Mouse (Mus musculus) heart, embryonic 16.5 days (tissue): Measurements from ENCODE around the gene Gnai3. TPM values are rescaled to one million over a fixed set of nuclear protein-coding genes. Genes with fewer than 3 reads are reported as not detected.

Experiments
- ATAC-seq: fragments of 200-750 bp; cut with Nextera tagmentation; replicated peaks from 2 replicates; pipeline ENCODE4 v1.8.0; 2017; ENCODE audit warnings: moderate number of reproducible peaks; ENCODE audit not compliant: insufficient read depth, low FRiP score; ENCODE audit errors: extremely low read depth
- H3K27ac ChIP-seq: fragments of 300-500 bp; sonication (generic); 2 replicates; pipeline ENCODE4 v1.5.1; 2014; ENCODE audit warnings: mild to moderate bottlenecking, low read length, control low read depth, moderate library complexity
- H3K27me3 ChIP-seq: fragments of 300-500 bp; sonication (generic); 2 replicates; pipeline ENCODE4 v1.6.1; 2014; ENCODE audit warnings: low read length, mixed read lengths; ENCODE audit not compliant: control insufficient read depth, insufficient read depth
- H3K36me3 ChIP-seq: fragments of 300-500 bp; sonication (generic); 2 replicates; pipeline ENCODE4 v1.6.1; 2014; ENCODE audit not compliant: control insufficient read depth, insufficient read depth
- H3K4me1 ChIP-seq: fragments of 300-500 bp; sonication (generic); 2 replicates; pipeline ENCODE4 v1.6.1; 2014; ENCODE audit warnings: low read length, mixed read lengths; ENCODE audit not compliant: control insufficient read depth, insufficient read depth
- H3K4me2 ChIP-seq: fragments of 300-500 bp; sonication (generic); 2 replicates; pipeline ENCODE4 v1.6.1; 2014; ENCODE audit warnings: low read depth, mild to moderate bottlenecking, control low read depth, low read length
- H3K4me3 ChIP-seq: fragments of 300-500 bp; sonication (generic); 2 replicates; pipeline ENCODE4 v1.5.1; 2014; ENCODE audit warnings: mild to moderate bottlenecking, control low read depth, low read length
- H3K9ac ChIP-seq: fragments of 300-500 bp; sonication (generic); 2 replicates; pipeline ENCODE4 v1.6.1; 2014; ENCODE audit warnings: low read length, control low read depth
- H3K9me3 ChIP-seq: fragments of 300-500 bp; sonication (generic); replicated peaks from 2 replicates; pipeline ENCODE4 v1.6.1; 2016; ENCODE audit warnings: low read length; ENCODE audit not compliant: control insufficient read depth
- WGBS: fragments of 180-500 bp; shearing (Covaris S2); extraction: QIAGEN DNeasy Blood & Tissue Kit; methylation state at CpG from one replicate; pipeline ENCODE4 v1.1.7; 2014; 5-methylcytosine and 5-hydroxymethylcytosine counted together
- polyA plus RNA-seq: library from polyadenylated mRNA; unstranded; fragments of >200 nt; fragmentation: Nextera tagmentation; extraction: Ambion mirVana; gene quantifications from 2 replicates; pipeline ENCODE4 v1.2.1, GENCODE M21; 2015

Gnai3 gene
- 77.0 and 85.5 TPM in 2 replicates for polyA plus RNA-seq

GRCm38 (mm10) chr3:108145534-108146445 lies at the start of gene Gnai3:
TSS of gene Gnai3 (minus strand) at chr3:108146146.
- Histone ChIP-seq H3K27ac (peak within 1 kb of the TSS; percentile 95), H3K4me1 (peaks cover 25% of the 10 kb centered on the region), H3K27me3 (no peaks in the 10 kb centered on the region), H3K9me3 (no peaks in the 10 kb centered on the region), H3K4me2 (peak within 1 kb of the TSS; percentile 79), H3K9ac (peak within 1 kb of the TSS; percentile 82), H3K4me3 (peak within 1 kb of the TSS; percentile 78), H3K36me3 (no peaks in the 10 kb centered on the region)
- under 1% methylated on average over 63 of the region's 63 CpGs for WGBS
- peak; percentile 92 for ATAC-seq

GRCm38 (mm10) chr3:108195287-108195686 lies 49.3 kb upstream of the Gnai3 start:
- H3K4me3 ChIP-seq: no peak overlapping the region
- H3K36me3 ChIP-seq: 0 out of 2 replicates have a peak, but pooled peaks cover 4% of the 10 kb centered on the region
- no peaks in the 10 kb centered on the region for H3K9me3 ChIP-seq
- H3K4me1 ChIP-seq: peaks cover 22% of the 10 kb centered on the region
- no peak overlapping the region for H3K4me2 ChIP-seq
- no peaks in the 10 kb centered on the region for H3K27me3 ChIP-seq
- ATAC-seq: no peak
- H3K9ac ChIP-seq: no peak overlapping the region
- WGBS: 83% methylated on average over 4 of the region's 4 CpGs
- no peak overlapping the region for H3K27ac ChIP-seq

DNA sequence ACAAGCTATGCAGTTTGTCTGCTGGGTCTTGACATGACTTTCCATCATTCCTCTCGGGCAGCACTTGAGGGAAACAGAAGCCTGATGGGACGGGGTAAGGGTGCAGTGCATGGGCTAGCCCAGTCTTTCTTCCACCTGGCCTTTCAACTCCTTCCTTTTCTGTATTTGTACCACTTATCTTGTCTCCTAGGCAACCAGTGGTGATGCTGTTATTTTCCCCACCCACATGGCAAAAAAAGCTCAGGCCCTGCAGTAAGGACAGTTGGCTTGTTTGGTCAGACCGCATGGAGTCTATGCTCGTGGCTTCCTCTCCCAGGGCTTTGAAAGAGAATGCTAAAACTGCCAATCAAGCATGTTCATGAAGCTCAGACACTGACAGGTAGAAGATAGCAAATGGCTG lies 47.7 kb upstream of the Gnai3 start:
- peaks cover 24% of the 10 kb centered on the region for H3K4me1 ChIP-seq
- ATAC-seq: no peak

DNA sequence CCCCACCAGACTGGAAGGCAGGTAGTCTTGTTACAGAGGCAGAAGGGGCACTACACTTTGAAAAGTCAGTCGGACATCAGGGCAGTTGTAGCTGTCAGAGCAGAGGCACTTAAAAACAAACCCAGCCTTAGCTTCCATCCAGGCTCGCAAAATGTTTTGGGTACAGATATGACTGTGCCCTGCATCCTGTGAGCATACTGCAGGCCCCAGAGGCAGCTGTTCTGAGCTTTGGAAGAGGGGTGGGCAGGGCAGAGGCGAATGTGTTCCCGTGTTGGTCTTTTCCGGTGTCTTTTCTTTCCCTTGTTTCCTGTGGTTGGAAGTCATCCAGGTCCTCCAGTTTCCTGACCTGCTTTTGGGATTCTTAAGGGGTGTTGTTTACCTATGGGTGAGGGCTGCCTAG lies 44.0 kb upstream of the Gnai3 start:
- Histone ChIP-seq H3K27ac (no peak overlapping the region), H3K4me3 (no peak overlapping the region), H3K9ac (no peak overlapping the region), H3K27me3 (no peaks in the 10 kb centered on the region; the same call in 1 of the 2 replicates), H3K36me3 (no peaks in the 10 kb centered on the region), H3K4me2 (no peak overlapping the region), H3K4me1 (peaks cover 9% of the 10 kb centered on the region; the same call in 1 of the 2 replicates), H3K9me3 (no peaks in the 10 kb centered on the region)
- WGBS: 45% methylated on average over 5 of the region's 5 CpGs
- no peak for ATAC-seq

More for the DNA sequence above, 47.7 kb upstream of the Gnai3 start:
- no peak overlapping the region for H3K4me2 ChIP-seq
- H3K36me3 ChIP-seq: no peaks in the 10 kb centered on the region
- no peaks in the 10 kb centered on the region for H3K9me3 ChIP-seq
- no peak overlapping the region for H3K4me3 ChIP-seq
- WGBS: 60% methylated on average over 4 of the region's 4 CpGs
- H3K27ac ChIP-seq: no peak overlapping the region
- H3K9ac ChIP-seq: no peak overlapping the region
- H3K27me3 ChIP-seq: no peaks in the 10 kb centered on the region

- Histone ChIP-seq H3K4me2 (no peak overlapping the region), H3K27ac (no peak overlapping the region), H3K27me3 (no peaks in the 10 kb centered on the region; the same call in 1 of the 2 replicates), H3K9ac (no peak overlapping the region), H3K4me3 (no peak overlapping the region), H3K4me1 (peaks cover 8% of the 10 kb centered on the region; the same call in 1 of the 2 replicates), H3K36me3 (no peaks in the 10 kb centered on the region), H3K9me3 (no peaks in the 10 kb centered on the region)
- no peak for ATAC-seq
- WGBS: 72% methylated on average over 9 of the region's 9 CpGs
These were observed 43.0 kb upstream of the Gnai3 start for GRCm38 (mm10) chr3:108188716-108189490.

DNA sequence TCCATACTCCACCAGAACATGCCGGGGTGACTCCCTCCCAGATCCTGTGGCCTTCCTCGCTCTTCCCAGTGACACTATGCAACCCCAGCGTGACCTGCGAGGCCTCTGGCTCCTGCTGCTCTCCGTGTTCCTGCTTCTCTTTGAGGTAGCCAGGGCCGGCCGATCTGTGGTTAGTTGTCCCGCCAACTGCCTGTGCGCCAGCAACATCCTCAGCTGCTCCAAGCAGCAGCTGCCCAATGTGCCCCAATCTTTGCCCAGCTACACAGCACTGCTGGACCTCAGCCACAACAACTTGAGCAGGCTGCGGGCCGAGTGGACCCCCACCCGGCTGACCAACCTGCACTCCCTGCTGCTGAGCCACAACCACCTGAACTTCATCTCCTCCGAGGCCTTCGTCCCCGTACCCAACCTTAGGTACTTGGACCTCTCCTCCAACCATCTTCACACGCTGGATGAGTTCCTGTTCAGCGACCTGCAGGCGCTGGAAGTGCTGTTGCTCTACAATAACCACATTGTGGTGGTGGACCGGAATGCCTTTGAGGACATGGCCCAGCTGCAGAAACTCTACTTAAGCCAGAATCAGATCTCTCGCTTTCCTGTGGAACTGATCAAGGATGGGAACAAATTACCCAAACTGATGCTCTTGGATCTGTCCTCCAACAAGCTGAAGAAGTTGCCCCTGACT lies 41.3 kb upstream of the Gnai3 start:
- Histone ChIP-seq H3K9ac (no peak overlapping the region), H3K4me3 (peak overlapping the region; percentile 62), H3K27ac (no peak overlapping the region), H3K36me3 (no peaks in the 10 kb centered on the region), H3K9me3 (no peaks in the 10 kb centered on the region), H3K27me3 (no peaks in the 10 kb centered on the region; the same call in 1 of the 2 replicates), H3K4me1 (0 out of 2 replicates have a peak, but pooled peaks cover 6% of the 10 kb centered on the region), H3K4me2 (peak overlapping the region; percentile 83)
- 72% methylated on average over 20 of the region's 20 CpGs for WGBS
- ATAC-seq: no peak

DNA sequence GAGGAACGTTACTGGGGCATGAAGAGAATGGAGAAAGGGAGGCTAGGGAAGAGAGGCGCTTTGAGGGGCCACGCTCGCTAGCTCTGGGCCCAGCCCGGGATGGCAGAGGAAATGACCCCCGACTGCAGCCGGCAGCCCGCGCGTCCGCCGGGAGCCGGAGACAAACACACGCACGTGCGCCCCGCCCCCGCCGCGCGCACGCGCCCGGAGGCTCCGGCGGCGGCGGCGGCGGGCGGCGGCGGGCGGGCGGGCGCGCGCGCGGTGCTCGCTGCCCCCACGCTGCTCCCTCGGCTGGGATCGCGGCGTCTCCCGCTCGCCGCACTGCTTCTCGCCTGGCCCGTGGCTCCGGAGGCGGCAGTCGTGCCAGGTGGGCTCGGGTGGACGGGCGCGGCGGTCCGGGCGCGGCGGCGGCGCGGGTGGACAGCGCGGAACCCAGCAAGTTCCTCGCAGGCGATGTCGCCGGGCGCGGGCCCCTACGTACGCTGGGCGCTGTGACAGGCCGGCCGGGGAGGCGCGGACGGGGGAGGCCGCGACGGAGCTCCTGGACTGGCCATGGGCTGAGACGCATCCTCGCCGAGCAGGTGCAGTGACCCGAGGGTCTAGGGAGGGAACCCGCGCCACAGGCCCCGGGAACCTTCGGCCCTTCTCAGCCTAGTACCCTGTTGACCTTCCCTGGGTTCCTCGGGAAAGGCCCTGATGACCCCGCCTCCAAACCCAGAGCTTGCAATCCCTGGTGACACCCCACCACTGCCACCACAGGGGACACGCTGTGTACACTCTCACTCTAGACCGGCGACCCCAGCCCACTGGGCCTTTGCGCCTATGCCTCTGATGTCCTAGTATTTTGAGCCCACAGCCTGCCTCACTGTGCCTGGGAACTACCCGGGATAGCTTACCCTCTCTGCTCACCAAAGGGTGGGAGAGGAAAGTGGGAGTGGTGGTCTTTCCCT lies 40.4 kb upstream of the Gnai3 start, which contains the start of gene Amigo1:
TSS of gene Amigo1 (plus strand) at position 238 of the 950 bp plus-strand sequence.
- WGBS: 2% methylated on average over 87 of the region's 100 CpGs
- Histone ChIP-seq H3K9me3 (no peaks in the 10 kb centered on the region), H3K4me3 (peak within 1 kb of the TSS; percentile 62), H3K9ac (peak within 1 kb of the TSS; percentile 73), H3K4me2 (peak within 1 kb of the TSS; percentile 83), H3K27me3 (no peaks in the 10 kb centered on the region; the same call in 1 of the 2 replicates), H3K27ac (no peak within 1 kb of the TSS), H3K4me1 (0 out of 2 replicates have a peak, but pooled peaks cover 6% of the 10 kb centered on the region), H3K36me3 (no peaks in the 10 kb centered on the region)
- ATAC-seq: peak; percentile 74
